Mouse (Mus musculus): ENCODE measurements around the gene Cyb561d1. TPM values are rescaled to one million over a fixed set of nuclear protein-coding genes. Genes with fewer than 3 reads are reported as not detected.

Cyb561d1 gene
- polyA plus RNA-seq, 2 experiments: 1.4 to 1.5 TPM

GRCm38 (mm10) chr3:108214734-108215133 is 13.7 kb upstream of the Cyb561d1 start:
- Histone ChIP-seq H3K9ac (replicated peaks) (no peak overlapping the region), H3K4me1 (replicated peaks; ENCODE audit: control insufficient read depth in 2 of 2, insufficient read depth in 2 of 2, low read length in 1 of 2) (peaks cover 3 to 5% of the 10 kb centered on the region in 2 experiments), H3K27me3 (ENCODE audit: control insufficient read depth, insufficient read depth, low read length) (no peaks in the 10 kb centered on the region; the same call in 1 of the 2 replicates), H3K9me3 (ENCODE audit: control insufficient read depth, low read length) (no peaks in the 10 kb centered on the region), H3K4me3 (ENCODE audit: insufficient read depth in 1 of 2, low read depth in 2 of 2, low read length in 2 of 2) (no peak overlapping the region), H3K36me3 (replicated peaks; ENCODE audit: control insufficient read depth, insufficient read depth, low read depth) (no peaks in the 10 kb centered on the region), H3K27ac (no peak overlapping the region), H3K4me2 (ENCODE audit: low read depth) (no peak overlapping the region)
- WGBS (ENCODE audit: insufficient replicate concordance): 14% methylated on average over 5 of the region's 5 CpGs
- TF ChIP-seq EP300 (IDR thresholded peaks at IDR 0.05; ENCODE audit: low read depth) (no peak), CTCF (IDR thresholded peaks at IDR 0.05; ENCODE audit: low read depth) (no peak)
- ATAC-seq (ENCODE audit: insufficient read depth): no peak
- no peak for DNase-seq (ENCODE audit: low read depth in 3 of 3, low spot score in 3 of 3)

GRCm38 (mm10) chr3:108212406-108212805 is 11.4 kb upstream of the Cyb561d1 start:
- Histone ChIP-seq H3K4me2 (ENCODE audit: low read depth) (no peak overlapping the region), H3K4me3 (ENCODE audit: insufficient read depth in 1 of 2, low read depth in 2 of 2, low read length in 2 of 2) (no peak overlapping the region), H3K27ac (no peak overlapping the region), H3K36me3 (replicated peaks; ENCODE audit: control insufficient read depth, insufficient read depth, low read depth) (no peaks in the 10 kb centered on the region), H3K4me1 (replicated peaks; ENCODE audit: control insufficient read depth in 2 of 2, insufficient read depth in 2 of 2, low read length in 1 of 2) (peaks cover 9 to 13% of the 10 kb centered on the region in 2 experiments), H3K9me3 (ENCODE audit: control insufficient read depth, low read length) (no peaks in the 10 kb centered on the region), H3K9ac (replicated peaks) (no peak overlapping the region), H3K27me3 (ENCODE audit: control insufficient read depth, insufficient read depth, low read length) (no peaks in the 10 kb centered on the region; the same call in 1 of the 2 replicates)
- TF ChIP-seq EP300 (IDR thresholded peaks at IDR 0.05; ENCODE audit: low read depth): no peak
- peak; percentile 38; the same call in 1 of the 2 replicates for TF ChIP-seq CTCF (IDR thresholded peaks at IDR 0.05; ENCODE audit: low read depth)
- 62% methylated on average over 8 of the region's 8 CpGs for WGBS (ENCODE audit: insufficient replicate concordance)
- no peak for ATAC-seq (ENCODE audit: insufficient read depth)
- DNase-seq (ENCODE audit: low read depth in 3 of 3, low spot score in 3 of 3): no peak

- peaks cover 9 to 13% of the 10 kb centered on the region in 2 experiments for H3K4me1 ChIP-seq (replicated peaks; ENCODE audit: control insufficient read depth in 2 of 2, insufficient read depth in 2 of 2, low read length in 1 of 2)
- H3K4me2 ChIP-seq (ENCODE audit: low read depth): no peak overlapping the region
- no peak overlapping the region for H3K27ac ChIP-seq
- TF ChIP-seq CTCF (IDR thresholded peaks at IDR 0.05; ENCODE audit: low read depth): no peak
- no peak for TF ChIP-seq EP300 (IDR thresholded peaks at IDR 0.05; ENCODE audit: low read depth)
- H3K27me3 ChIP-seq (ENCODE audit: control insufficient read depth, insufficient read depth, low read length): no peaks in the 10 kb centered on the region; the same call in 1 of the 2 replicates
- ATAC-seq (ENCODE audit: insufficient read depth): no peak
- 70% methylated on average over 6 of the region's 6 CpGs for WGBS (ENCODE audit: insufficient replicate concordance)
- H3K9ac ChIP-seq (replicated peaks): no peak overlapping the region
- no peak for DNase-seq (ENCODE audit: low read depth in 3 of 3, low spot score in 3 of 3)
- no peak overlapping the region for H3K4me3 ChIP-seq (ENCODE audit: insufficient read depth in 1 of 2, low read depth in 2 of 2, low read length in 2 of 2)
- H3K36me3 ChIP-seq (replicated peaks; ENCODE audit: control insufficient read depth, insufficient read depth, low read depth): no peaks in the 10 kb centered on the region
- H3K9me3 ChIP-seq (ENCODE audit: control insufficient read depth, low read length): no peaks in the 10 kb centered on the region
Measured at GRCm38 (mm10) chr3:108211845-108212244, 10.8 kb upstream of the Cyb561d1 start.

DNA sequence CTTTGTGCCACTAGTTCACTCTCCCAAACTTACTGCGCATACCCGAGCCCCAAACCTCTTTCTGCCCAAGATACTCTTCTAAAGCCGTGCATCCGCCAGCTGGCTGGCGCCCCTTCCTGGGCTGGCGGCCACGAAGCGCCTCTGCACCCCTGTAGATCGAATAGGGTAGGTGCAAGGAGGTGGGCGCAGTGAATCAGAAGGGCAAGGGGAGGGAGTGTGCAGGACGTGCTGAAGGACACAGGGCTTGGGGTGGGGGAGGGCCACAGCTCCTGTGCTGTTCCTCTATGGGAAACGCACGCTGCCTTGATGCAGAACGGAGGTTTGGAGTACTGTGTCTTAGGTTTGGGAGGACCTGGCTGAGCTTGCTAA is 9.7 kb upstream of the Cyb561d1 start, which contains the start of gene Atxn7l2:
Atxn7l2 (minus strand) TSS at position 164 of the 369 bp plus-strand sequence.
- no peak for TF ChIP-seq EP300 (IDR thresholded peaks at IDR 0.05; ENCODE audit: low read depth)
- TF ChIP-seq CTCF (IDR thresholded peaks at IDR 0.05; ENCODE audit: low read depth): peak; percentile 52
- ATAC-seq (ENCODE audit: insufficient read depth) (peak; percentile 62), DNase-seq (ENCODE audit: low read depth in 3 of 3, low spot score in 3 of 3) (no peak)
- H3K36me3 ChIP-seq (replicated peaks; ENCODE audit: control insufficient read depth, insufficient read depth, low read depth): no peaks in the 10 kb centered on the region
- peak within 1 kb of the TSS; percentile 60 for H3K27ac ChIP-seq
- peak within 1 kb of the TSS; percentile 80 for H3K9ac ChIP-seq (replicated peaks)
- WGBS (ENCODE audit: insufficient replicate concordance): under 1% methylated on average over 14 of the region's 14 CpGs
- peak within 1 kb of the TSS; percentile 86 for H3K4me2 ChIP-seq (ENCODE audit: low read depth)
- no peaks in the 10 kb centered on the region for H3K9me3 ChIP-seq (ENCODE audit: control insufficient read depth, low read length)
- H3K4me3 ChIP-seq (ENCODE audit: insufficient read depth in 1 of 2, low read depth in 2 of 2, low read length in 2 of 2): peak within 1 kb of the TSS; percentile 83 to 90
- no peaks in the 10 kb centered on the region; the same call in 1 of the 2 replicates for H3K27me3 ChIP-seq (ENCODE audit: control insufficient read depth, insufficient read depth, low read length)
- peaks cover 9 to 13% of the 10 kb centered on the region in 2 experiments for H3K4me1 ChIP-seq (replicated peaks; ENCODE audit: control insufficient read depth in 2 of 2, insufficient read depth in 2 of 2, low read length in 1 of 2)

DNA sequence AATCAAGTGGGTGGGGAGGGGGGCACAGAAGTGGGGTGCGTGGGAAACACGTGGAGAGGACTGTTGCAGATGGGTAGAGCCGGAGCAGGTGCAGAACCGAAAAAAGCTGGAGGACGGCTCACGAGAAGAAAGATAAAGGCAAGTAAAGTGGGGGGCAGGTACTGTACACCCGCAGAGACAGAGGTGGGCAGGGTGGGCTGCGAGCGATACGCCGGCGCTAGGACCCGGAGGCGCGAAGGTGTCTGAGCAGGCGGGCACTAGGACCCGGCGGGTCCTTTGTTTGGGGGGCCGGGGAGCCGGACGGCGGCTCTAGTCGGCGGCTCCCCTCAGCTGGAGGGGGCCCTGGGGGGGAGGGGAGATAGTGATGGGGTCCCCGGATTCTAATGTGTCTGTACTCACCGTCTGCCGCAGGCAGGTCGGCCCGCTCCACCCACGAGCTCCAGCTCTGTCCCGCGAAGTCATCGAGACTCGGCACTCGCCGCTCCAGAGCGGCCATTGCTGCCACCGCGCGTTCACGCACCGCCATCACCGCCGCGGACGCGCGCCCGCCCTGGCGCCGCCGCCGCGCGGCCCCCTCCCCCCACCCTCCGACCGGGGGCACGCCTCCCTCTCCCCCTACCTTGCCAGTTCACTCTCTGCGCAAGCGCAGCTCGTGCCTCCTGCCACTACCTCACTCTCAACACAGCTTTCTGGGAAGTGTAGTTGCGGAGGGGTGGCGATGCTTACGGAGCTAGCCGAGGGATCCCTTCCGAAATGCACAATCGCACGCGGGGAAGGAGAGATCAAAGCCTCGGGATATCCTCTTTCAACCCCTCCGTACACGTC is 9.1 kb upstream of the Cyb561d1 start:
- DNase-seq (ENCODE audit: low read depth in 3 of 3, low spot score in 3 of 3) (peak; percentile 80 to 83 (median 81)), ATAC-seq (ENCODE audit: insufficient read depth) (peak; percentile 91)
- Histone ChIP-seq H3K4me3 (ENCODE audit: insufficient read depth in 1 of 2, low read depth in 2 of 2, low read length in 2 of 2) (peak overlapping the region; percentile 83 to 90), H3K4me2 (ENCODE audit: low read depth) (peak overlapping the region; percentile 86), H3K27me3 (ENCODE audit: control insufficient read depth, insufficient read depth, low read length) (no peaks in the 10 kb centered on the region; the same call in 1 of the 2 replicates), H3K27ac (peak overlapping the region; percentile 60), H3K36me3 (replicated peaks; ENCODE audit: control insufficient read depth, insufficient read depth, low read depth) (no peaks in the 10 kb centered on the region), H3K4me1 (replicated peaks; ENCODE audit: control insufficient read depth in 2 of 2, insufficient read depth in 2 of 2, low read length in 1 of 2) (peaks cover 9 to 13% of the 10 kb centered on the region in 2 experiments), H3K9ac (replicated peaks) (peak overlapping the region; percentile 80), H3K9me3 (ENCODE audit: control insufficient read depth, low read length) (no peaks in the 10 kb centered on the region)
- TF ChIP-seq CTCF (IDR thresholded peaks at IDR 0.05; ENCODE audit: low read depth) (peak; percentile 29; the same call in 1 of the 2 replicates), EP300 (IDR thresholded peaks at IDR 0.05; ENCODE audit: low read depth) (no peak)
- WGBS (ENCODE audit: insufficient replicate concordance): under 1% methylated on average over 72 of the region's 72 CpGs

All from liver, embryonic 14.5 days (tissue).